Mouse (Mus musculus): ENCODE data around the gene Mindy3.
A peak's percentile ranks its signal among the peaks of the same experiment; 100 is the strongest.

Gene Mindy3

GRCm38 (mm10) chr2:12301431-12302170 lies 117.7 kb downstream of the Mindy3 start, which contains the start of gene Itga8:
Gene Itga8 (minus strand): TSS chr2:12301922.
- peak; percentile 92 for DNase-seq (ENCODE audit: low read depth, low spot score)

- peak; percentile 28 for DNase-seq (ENCODE audit: low read depth, low spot score)
These were observed 118.6 kb downstream of the Mindy3 start for GRCm38 (mm10) chr2:12300449-12301228.

- no peak for DNase-seq (ENCODE audit: low read depth, low spot score)
These were observed 122.0 kb downstream of the Mindy3 start for GRCm38 (mm10) chr2:12297287-12297686.
